Mouse (Mus musculus) stomach, adult 2 months (tissue): ENCODE results near the gene Gm28710. TPM values are rescaled to one million over a fixed set of nuclear protein-coding genes. Genes with fewer than 3 reads are reported as not detected.

Source experiments
- polyA plus RNA-seq: library from polyadenylated mRNA; depleted of rRNA; stranded (reverse); fragments of >200 nt; gene quantifications from 2 replicates; pipeline ENCODE4 v1.2.3, GENCODE M21; 2012; rRNA removed

Gm28710 gene
- polyA plus RNA-seq: 0.02 TPM in 1 of 2 replicates, not detected in the other

DNA sequence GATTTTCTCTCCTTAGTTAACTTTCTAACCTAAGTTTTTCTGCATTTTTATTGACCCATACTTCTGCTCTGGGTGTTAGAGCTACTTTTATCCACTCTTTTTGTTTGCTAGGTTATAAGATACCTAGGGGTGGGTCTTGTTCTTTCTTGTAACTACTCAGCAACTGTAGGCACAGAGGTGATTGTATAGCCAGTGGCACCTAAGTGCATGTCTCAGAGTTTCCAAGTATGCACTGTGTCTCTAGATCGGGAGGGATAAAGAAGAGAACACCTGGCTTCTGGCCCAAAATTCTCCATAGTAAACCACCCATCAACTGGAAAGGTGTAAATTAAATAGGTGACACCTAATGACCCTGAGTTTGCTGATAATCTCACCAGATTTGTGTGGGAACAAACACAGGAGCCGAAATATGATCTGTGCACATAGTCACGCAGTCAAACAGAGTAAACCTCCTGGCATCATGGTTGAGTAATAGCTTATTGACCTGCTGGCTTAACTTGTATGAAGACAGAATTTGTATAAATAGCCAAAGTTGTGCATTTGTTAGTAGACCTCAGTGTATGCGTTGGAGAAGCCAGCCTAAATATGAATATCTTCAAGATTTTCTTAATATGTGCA, at the start of gene Gm28710:
Gm28710 (plus strand) TSS at position 568 of the 618 bp plus-strand sequence.

Other genes starting within 250 kb of the Gm28710 start
- gene Hgf, start 238.3 kb upstream of the Gm28710 start, polyA plus RNA-seq: 0.12 and 0.14 TPM in 2 replicates